Mouse (Mus musculus): ENCODE data around the gene Sertad3.

Sertad3 gene

DNA sequence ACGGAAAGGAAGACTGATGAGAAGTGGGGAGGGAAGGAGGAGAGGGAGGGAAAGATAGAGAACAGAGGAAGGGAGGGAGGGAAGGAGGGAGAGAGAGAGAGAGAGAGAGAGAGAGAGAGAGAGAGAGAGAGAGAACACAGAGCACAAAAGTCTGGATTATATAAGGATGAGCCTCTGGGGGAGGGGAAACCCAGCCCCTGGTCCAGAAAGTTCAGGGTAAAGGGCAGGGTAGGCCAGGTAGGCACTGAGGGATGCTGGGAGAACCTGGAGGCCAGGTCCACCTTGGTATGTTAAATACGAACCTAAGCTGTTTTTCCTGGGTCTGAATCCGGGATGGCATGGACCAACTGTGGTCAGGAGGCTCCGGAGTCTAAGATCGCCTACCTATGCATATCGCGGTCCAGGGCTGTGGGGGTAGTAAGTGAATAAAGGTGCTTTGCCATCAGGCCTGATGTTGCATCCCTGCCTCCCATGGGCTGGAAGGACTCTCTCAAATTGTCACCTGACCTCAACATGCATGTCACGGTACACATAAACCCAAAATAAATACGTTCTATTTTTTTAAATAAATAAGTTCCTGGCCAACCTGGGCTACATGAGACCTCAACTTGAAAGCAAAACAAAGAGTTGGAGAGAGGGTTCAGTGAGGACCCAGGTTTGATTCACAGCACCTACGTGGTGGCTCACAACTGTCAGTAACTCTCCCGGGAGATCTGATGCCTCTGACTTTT lies 2.0 kb upstream of the Sertad3 start:
- peak in 1 of 2 experiments; percentile 42 for DNase-seq

DNA sequence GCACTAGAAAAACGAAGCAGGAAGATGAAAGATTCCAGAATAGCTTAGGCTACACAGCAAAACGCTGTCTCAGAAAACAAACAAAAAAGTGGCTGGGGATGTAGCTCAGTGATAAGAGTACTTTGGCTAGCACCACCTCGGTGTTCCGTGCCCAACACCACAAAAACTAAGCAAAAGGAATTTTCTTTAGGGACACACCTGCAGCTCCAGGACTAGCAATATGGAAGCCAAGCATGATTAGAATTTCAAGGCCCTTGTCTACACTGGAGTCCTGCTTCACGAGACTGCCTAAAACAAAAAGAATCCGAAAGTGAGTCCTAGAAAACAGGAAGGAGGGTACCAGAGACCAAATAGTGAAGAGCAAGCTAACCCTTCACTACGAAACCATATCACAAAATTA lies 972 bp upstream of the Sertad3 start:
- DNase-seq = no peak

DNA sequence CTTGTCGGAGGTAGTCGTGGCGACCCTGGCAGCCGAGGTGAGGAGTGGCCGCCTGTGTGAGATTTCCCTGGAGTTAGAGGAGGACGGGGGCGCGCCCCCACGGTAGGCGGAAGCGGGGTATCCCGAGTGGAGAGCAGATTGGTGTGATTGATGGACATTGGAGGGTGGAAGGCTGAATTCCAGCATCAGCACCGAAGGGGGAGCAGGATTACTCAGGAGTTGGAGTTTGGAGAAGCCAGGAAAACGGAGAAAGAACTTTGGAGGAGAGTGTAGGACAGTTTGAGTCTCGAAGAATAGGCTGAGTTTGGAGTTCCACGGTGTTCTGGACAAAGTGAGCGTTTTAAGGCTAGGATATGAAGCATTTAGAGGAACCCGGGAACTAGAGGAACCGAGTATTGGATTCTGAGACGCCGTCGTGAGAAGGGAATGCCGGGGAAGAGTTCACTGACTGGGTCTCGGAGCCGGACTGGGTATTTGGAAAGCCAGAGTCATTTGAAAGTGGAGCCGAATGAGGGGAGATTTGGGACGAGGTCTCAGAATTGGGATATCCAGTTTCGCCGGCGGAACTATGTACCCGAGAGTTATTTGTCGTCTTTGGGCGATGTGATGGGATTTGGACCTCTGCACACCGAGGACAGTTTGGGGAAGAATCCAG lies 394 bp downstream of the Sertad3 start:
- no peak for DNase-seq

DNA sequence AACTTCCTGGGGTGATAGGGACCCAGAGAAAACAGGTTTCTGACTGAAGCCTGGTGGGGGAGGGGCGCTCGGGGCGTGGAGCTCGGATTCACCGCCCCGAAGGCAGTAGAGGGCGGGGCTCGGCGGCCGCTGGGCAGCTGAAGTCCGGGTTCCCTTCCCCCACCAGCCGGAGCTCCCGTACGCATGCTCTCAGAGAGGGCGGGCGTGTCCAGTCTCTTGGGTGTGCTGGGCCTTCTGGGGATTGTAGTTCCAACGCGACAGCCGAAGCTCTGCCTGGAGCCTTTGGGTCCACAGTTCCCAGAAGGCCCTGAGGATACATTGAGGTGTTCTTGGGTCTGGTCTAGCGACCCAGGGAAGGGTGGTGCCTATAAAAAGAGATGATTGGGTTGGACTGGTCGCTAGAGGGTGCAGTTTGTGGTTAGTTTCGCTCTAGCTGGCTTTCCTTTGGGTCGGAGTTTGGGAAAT lies 954 bp downstream of the Sertad3 start:
- peak; percentile 100 for DNase-seq

DNA sequence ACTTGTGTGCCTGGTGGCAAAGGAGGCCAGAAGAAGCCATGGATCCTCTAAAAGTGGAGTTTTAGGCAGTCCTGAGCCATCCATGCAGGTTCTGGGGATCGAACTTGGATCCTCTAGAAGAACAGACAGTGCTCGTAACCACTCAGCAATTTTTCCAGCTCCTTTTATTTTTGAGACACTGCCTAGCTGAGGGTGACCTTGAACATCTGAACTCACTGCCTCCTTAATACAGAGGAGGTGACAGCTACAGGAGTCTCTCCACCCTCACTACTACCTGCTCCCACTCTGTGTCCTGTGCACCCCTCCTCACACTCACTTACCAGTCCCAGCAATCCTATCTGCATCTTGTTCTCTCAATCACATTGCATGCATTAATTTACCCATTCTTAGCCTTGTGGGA lies 2.0 kb downstream of the Sertad3 start:
- no peak for DNase-seq

DNA sequence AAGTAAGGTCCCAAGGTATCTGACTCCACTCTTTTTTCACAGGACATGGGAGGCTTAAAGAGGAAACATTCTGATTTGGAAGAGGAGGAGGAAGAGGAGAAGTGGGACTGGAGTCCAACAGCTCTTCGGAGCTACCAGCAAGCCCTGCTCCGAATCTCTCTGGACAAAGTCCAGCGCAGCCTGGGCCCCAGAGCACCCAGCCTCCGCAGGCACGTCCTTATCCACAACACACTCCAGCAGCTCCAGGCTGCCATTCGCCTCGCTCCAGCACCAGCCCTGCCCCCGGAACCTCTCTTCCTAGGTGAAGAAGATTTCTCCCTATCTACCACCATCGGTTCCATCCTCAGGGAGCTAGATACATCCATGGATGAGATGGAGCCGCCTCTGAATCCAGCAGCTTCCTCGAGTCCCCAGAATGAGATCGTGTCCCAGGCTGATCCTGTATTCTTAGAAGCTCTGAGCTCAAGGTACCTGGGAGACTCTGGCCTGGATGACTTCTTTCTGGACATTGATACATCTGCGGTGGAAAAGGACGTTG lies 2.6 kb downstream of the Sertad3 start:
- peak; percentile 71 to 77 for DNase-seq

DNA sequence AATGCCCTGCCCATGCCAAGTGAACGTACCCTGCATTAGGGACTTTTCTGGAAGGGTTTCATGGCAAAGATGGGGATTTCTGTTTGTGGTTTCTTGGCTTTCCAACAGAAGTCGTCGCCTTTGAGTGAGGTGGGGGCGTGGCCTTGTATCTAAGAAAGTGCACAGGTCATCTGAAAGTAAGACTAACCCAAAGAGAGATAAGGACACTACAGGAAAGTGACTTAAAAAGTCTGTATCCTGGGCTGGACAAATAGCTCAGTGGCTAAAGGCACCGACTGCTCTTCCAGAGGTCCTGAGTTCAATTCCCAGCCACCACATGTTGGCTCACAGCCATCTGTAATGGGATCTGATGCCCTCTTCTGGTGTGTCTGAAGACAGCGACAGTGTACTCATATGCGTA lies 5.0 kb downstream of the Sertad3 start:
- DNase-seq = no peak

DNA sequence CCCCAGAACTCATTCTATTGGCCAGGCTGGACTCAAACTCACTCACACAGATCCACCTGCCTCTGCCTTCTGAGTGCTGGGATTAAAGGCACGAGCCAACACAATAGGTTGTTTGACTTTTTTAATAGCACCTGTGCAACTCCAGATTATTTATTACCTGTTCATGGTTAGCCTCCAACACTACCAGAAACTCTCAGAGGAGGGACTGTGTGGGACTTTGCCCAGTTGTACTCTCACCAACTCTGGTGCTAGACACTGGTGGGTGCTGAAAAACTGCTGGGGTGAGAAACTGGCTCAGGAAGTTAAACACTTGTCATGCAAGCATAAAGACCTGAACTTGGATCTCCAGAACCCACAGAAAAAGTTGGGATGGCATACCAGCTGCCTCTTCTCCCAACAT lies 6.2 kb downstream of the Sertad3 start:
- DNase-seq = peak; percentile 66 to 79

DNA sequence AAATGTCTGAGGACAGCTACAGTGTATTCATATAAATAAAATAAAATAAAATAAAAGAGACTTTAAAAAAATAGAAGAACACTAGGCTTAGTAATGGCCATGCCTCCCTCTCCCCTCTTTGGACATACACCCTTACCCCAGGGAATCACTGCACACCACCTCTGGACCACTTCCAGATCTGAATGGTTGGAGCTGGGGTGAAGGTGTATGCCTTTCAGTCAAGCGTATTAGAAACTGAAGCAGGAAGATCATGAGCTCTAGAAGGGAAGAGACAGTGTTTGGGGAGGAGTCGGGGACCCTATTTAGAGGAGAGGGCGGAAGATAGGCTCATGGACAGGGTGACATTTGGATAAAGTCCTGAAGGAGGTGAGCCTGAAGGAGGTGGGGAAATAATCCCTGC lies 6.9 kb downstream of the Sertad3 start:
- peak in 1 of 2 experiments; percentile 49 for DNase-seq

DNA sequence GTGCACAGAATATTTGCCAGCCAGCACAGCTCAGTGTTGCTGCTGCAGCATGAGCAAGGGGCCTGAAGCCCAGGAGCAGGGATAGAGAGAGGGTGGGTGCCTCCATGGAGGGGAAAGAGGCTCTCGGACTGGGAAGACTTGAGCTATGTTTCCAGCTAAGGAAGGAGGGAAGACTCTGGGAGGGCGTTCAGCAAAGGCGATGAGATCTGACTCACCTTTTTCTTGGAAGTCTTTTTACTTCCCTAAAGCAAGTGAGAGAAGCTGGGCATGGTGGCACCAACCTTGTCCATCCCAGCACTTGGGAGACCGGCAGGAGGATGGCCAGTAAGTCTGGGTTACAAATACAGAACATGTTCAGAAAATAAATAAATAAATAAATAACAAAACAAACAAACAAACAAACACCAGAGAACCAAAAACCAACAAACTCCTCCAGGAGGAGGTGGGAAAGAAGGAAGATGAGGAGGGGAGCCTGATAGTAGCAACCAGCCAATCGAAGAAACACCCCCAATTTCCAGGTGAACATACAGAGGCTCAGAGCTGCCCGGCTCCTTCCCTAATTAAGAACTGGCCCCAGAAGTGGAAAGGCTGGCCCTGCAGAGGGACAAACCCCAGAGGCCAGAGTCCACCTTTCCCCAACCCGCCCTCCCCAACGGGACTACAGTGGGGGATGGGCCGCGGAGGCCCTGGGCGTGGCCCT lies 7.5 kb downstream of the Sertad3 start:
- DNase-seq = no peak

DNA sequence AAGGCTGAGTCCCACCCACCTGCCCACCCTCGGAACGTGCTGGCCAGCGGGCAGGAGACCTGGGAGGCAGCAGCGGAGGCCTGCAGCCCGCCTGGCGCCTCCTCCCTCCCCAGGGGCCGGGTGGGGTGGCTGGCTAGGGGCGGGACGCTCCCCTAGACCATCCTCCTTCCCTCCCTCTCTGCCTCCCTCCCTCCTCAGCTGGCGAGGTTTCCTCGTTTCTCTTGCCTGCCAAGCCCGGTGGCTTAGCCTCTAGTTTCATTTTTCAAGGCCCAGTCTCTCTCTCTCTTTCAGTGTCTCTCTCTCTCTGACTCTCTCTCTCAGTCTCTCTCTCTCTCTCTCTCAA lies 8.0 kb downstream of the Sertad3 start:
- peak; percentile 96 to 97 for DNase-seq

DNA sequence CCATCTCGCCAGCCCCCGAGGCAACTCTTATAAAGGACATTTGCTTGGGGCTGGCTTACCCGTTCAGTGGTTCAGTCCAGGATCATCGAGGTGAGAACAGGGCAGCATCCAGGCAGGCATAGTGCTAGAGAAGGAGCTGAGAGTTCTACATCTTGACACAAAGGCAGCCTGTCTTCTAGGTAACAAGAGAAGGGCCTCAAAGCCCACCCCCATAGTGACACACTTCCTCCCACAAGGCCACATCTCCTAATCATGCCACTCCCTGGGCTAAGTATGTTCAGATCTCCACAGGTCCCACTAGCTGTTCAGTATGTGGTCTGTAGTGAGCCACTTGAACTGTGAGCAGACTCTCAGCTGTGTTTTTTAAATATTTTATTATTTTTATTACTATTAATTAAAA lies 10.3 kb downstream of the Sertad3 start:
- DNase-seq = no peak

DNA sequence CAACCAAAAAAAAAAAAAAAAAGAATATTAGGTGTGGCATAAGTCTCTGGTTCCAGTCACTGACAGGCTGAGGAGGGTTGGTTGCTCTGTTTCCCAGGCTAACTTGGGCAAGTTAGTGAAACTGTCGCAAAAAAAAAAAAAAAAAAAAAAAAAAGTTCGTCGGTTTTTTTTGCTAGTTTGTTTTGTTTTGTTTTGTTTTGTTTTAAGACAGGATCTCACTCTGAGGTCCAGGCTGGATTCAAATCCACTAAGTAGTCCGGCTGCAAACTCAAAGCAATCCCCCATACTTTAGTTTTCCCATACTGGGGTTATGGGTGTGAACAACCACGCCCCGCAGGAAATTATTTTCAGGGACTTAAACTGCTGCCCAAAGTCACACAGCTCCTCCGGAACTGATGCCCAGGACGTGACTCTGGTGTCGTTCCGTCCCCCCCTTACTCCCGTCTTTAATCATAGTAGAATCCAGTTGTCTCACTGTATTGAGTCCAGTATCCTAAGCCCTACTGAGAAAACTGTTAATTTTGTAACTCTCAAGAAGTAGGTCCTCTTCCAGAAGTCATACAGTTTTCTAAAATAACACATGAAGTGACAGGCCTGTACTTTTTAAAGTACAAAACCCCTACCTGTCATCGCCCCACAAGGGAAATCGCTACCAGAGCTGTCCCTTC lies 12.7 kb downstream of the Sertad3 start:
- peak; percentile 54 to 66 for DNase-seq

DNA sequence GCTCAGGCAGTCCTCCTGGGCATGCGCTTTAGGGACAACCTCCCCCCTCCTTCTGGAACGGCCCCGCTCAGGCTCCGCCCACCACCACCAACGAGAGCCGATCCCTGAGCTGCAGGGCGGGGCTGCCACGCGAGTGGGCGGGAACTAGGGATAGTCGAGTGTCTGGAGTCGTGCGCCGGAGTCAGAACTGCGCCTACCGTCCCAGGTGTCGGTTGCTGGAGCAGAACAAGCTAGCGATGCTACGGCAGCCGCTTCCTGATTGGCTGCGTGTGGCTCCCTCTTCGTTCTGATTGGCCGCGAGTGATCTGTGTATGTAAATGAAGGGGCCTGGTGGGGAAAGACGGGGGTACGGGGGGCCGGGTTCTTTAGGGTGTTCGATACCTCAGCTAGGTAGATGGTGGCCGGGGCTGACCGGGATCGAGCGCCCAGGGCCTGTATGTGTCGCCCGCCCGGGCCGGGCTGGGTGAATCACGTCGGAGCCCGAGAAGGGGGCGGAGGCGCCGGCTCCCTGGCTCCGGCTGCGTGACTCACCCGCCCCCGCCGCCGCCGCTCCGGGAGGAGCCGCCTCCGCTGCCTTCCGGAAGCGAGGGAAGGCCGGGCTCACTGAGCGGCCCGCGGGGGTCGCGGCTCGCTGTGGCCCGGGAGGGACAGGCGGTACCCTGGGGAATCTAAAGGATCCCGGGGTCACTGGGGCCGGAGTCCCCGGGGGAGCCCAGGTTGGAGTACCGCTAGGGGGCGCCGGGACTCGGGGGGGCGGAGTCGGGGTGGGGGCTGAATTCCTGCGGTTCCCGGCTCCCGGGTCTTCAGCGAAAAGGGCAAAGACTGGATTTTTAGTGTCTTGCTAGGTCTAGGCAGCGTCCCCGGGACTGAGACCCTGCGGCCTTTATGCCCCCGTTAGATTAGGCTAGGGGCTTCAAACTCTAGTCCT lies 13.5 kb downstream of the Sertad3 start, which contains the start of gene Sertad1:
Sertad1 (plus strand) TSS at position 141 of the 928 bp plus-strand sequence.
- peak; percentile 100 for DNase-seq

DNA sequence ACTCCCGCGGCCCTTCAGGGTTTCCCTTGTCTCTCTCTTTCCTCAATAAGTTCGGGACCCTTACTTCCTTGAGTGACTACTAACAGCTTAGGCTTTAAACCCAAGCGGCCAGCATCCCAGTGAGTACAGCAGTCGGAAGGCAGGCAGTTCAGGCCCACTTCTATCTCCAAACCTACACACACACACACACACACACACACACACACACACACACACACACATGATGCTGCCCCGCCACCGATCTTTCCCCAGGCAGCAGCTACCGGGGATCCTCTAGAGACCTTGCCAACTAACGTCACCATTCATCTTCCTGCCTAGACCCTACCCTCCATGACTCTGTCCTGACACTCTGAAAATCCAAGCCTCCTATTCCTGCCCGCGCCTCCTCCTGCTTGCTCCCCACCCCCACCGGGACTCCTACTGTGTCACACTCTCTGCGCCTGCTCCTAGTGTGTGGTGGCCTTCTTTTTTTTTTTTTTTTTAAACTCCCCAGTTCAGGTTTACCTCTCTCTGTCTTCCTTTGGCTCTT lies 14.2 kb downstream of the Sertad3 start:
- peak; percentile 82 to 90 for DNase-seq

DNA sequence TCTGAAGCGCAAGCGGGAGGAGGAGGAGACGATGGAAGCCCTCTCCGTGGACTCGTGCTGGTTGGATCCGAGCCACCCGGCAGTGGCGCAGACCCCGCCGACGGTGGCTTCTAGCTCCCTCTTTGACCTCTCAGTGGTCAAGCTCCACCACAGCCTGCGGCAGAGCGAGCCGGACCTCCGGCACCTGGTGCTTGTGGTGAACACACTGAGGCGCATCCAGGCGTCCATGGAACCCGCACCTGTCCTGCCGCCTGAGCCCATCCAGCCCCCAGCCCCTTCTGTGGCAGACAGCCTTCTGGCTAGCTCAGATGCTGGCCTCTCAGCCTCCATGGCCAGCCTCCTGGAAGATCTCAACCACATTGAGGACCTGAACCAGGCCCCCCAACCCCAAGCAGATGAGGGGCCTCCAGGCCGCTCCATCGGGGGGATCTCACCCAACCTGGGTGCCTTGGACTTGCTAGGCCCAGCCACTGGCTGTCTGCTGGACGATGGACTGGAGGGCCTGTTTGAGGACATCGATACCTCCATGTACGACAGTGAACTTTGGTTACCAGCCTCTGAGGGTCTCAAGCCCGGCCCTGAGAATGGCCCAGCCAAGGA lies 15.8 kb downstream of the Sertad3 start:
- DNase-seq = peak in 1 of 2 experiments; percentile 35

DNA sequence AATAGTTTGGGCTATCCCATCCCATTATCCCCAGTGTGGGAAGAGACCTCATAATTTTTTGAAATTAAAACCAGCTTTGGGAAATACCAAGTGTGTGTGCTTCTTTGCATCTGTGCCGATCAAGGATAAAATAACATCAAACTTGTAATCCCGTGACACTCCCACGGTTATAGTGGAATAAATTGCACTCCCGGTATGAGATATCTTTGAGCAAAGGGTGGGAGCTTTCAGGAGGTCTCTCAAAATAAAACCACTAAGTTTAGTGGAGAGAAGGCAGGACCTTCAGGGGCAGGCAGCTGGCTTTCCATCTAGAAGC lies 16.6 kb downstream of the Sertad3 start:
- DNase-seq = no peak

DNA sequence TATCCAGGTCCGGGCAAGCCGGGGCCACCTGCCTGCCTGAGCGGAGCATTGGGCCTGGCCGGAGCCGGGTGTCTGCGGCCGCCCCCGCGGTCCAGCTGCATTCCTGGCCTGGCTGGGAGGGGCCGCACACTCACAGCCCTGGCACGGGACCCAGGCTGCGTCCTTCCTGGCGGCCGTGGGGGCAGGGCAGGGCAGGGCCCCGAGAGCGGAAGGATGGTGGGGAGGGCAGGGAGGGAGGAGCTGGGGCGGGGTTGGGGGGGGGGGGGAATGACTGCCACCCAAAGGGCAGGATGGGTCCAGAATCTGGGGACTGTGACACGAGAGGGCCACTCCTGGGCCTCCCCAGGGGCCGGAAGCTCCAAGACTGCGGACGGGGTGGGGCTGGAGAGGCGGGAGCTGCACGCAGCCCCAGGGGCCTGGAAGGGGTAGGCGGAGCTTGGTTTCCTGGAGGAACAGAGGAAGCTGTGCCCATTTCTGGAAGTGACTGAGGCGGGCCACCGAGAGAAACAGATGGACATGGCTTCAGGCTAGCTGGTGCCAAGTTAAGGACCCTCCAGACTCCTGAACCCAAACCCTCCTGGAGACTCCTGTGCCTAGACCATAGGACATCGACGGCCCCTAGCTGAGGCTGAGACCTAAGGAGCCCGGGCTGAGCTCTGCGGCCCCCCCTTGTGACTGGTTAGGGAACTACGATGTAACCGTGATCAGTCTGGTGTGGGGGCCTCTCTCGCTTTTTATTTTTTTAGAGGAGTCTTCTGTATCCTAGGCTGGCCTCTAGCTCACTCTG lies 17.2 kb downstream of the Sertad3 start:
- peak; percentile 97 to 98 for DNase-seq

DNA sequence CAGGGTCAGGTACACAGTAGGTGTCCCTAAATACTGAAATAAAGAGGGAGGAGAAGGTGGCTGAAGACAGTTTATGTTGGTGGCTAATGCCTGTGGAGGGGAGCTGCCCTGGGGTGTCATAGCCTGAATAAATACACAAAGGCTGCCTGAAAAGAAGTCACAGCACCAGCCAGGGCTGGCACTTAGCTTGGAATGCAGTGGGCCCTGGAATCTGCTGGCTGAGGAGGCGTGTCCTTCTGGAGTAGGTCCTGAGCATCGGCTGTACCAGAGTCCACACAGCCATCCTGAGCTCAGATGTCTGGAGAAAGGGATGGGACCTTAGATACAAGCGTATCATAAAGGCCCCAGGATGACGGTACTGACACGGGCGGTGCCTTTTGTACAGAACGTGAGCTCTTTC lies 18.3 kb downstream of the Sertad3 start:
- peak; percentile 47 to 48 for DNase-seq

DNA sequence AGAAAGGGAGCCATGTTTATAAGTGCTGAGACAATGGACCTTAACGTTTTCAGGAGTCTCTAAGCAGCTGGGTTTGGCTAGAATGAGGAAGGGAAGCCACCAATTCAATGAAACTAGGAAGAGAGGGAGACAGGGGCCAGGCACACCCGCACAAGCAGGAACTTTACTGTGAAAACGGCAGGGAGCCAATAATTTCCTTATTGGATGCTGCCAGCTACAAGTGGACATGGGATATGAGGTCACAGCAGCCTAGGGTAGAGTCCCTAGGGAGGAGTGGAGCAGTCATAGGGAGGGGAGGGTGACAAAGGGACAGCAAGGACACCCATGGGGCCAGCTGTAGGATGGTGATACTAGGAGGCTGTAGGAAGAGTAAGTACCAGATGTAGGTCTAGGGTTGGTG lies 19.5 kb downstream of the Sertad3 start:
- DNase-seq = no peak
